Mouse (Mus musculus) embryonic facial prominence, embryonic 11.5 days (tissue): ENCODE data around the gene Spata31d1b. TPM values are rescaled to one million over a fixed set of nuclear protein-coding genes. Genes with fewer than 3 reads are reported as not detected.
A peak's percentile ranks its signal among the peaks of the same experiment; 100 is the strongest.

Experiments used
- ATAC-seq: fragments of 200-750 bp; cut with Nextera tagmentation; replicated peaks from 2 replicates; pipeline ENCODE4 v1.8.0; 2017; ENCODE audit warnings: low read depth; ENCODE audit not compliant: insufficient number of reproducible peaks, low FRiP score, low TSS enrichment
- DNase-seq: peaks from one replicate; pipeline ENCODE4 v3.0.0-alpha.2; 2015; ENCODE audit warnings: low spot score
- H3K27ac ChIP-seq: fragments of 300-500 bp; sonication (generic); replicated peaks from 2 replicates; pipeline ENCODE4 v1.5.1; 2014; ENCODE audit warnings: mild to moderate bottlenecking, low read depth, low read length, control low read depth
- H3K27me3 ChIP-seq: fragments of 300-500 bp; sonication (generic); 2 replicates; pipeline ENCODE4 v1.6.1; 2014; ENCODE audit warnings: mild to moderate bottlenecking, low read length, moderate library complexity, mixed read lengths; ENCODE audit not compliant: control insufficient read depth, insufficient read depth
- H3K36me3 ChIP-seq: fragments of 300-500 bp; sonication (generic); replicated peaks from 2 replicates; pipeline ENCODE4 v1.6.1; 2014; ENCODE audit warnings: low read depth, mild to moderate bottlenecking, low read length, moderate library complexity, mixed read lengths; ENCODE audit not compliant: control insufficient read depth, insufficient read depth
- H3K4me1 ChIP-seq: fragments of 300-500 bp; sonication (generic); 2 replicates; pipeline ENCODE4 v1.6.1; 2014; ENCODE audit warnings: low read length, mixed read lengths; ENCODE audit not compliant: control insufficient read depth, insufficient read depth
- H3K4me2 ChIP-seq: fragments of 300-500 bp; sonication (generic); 2 replicates; pipeline ENCODE4 v1.6.1; 2014; ENCODE audit warnings: low read depth, mild to moderate bottlenecking, control low read depth, low read length, moderate library complexity
- H3K4me3 ChIP-seq: fragments of 300-500 bp; sonication (generic); 2 replicates; pipeline ENCODE4 v1.5.1; 2014; ENCODE audit warnings: low read depth, low read length, control low read depth
- H3K9ac ChIP-seq: fragments of 300-500 bp; sonication (generic); replicated peaks from 2 replicates; pipeline ENCODE4 v1.6.1; 2014; ENCODE audit warnings: mild to moderate bottlenecking, control low read depth, low read length
- H3K9me3 ChIP-seq: fragments of 300-500 bp; sonication (generic); replicated peaks from 2 replicates; pipeline ENCODE4 v1.6.1; 2016; ENCODE audit warnings: mild to moderate bottlenecking, low read length, inconsistent platforms, mixed read lengths; ENCODE audit not compliant: control insufficient read depth
- WGBS: fragments of 180-500 bp; shearing (Covaris S2); extraction: QIAGEN DNeasy Blood & Tissue Kit; methylation state at CpG from one replicate; pipeline ENCODE4 v1.1.7; 2014; 5-methylcytosine and 5-hydroxymethylcytosine counted together
- polyA plus RNA-seq: library from polyadenylated mRNA; unstranded; fragments of >200 nt; fragmentation: Nextera tagmentation; extraction: Ambion mirVana; gene quantifications from 2 replicates; pipeline ENCODE4 v1.2.1, GENCODE M21; 2014

Spata31d1b gene
- polyA plus RNA-seq, 1 experiment from 2014 or later: not detected

GRCm38 (mm10) chr13:59762791-59763190 lies 50.7 kb downstream of the Spata31d1b start:
- no peak overlapping the region for H3K27ac ChIP-seq
- no peak overlapping the region for H3K9ac ChIP-seq
- no peaks in the 10 kb centered on the region for H3K27me3 ChIP-seq
- no peak overlapping the region for H3K4me2 ChIP-seq
- ATAC-seq (no peak), DNase-seq (no peak)
- H3K36me3 ChIP-seq: no peaks in the 10 kb centered on the region; the same call in none of the 2 replicates
- no peak overlapping the region for H3K4me3 ChIP-seq
- H3K4me1 ChIP-seq: no peaks in the 10 kb centered on the region
- no peaks in the 10 kb centered on the region for H3K9me3 ChIP-seq
- 91% methylated on average over 7 of the region's 7 CpGs for WGBS

DNA sequence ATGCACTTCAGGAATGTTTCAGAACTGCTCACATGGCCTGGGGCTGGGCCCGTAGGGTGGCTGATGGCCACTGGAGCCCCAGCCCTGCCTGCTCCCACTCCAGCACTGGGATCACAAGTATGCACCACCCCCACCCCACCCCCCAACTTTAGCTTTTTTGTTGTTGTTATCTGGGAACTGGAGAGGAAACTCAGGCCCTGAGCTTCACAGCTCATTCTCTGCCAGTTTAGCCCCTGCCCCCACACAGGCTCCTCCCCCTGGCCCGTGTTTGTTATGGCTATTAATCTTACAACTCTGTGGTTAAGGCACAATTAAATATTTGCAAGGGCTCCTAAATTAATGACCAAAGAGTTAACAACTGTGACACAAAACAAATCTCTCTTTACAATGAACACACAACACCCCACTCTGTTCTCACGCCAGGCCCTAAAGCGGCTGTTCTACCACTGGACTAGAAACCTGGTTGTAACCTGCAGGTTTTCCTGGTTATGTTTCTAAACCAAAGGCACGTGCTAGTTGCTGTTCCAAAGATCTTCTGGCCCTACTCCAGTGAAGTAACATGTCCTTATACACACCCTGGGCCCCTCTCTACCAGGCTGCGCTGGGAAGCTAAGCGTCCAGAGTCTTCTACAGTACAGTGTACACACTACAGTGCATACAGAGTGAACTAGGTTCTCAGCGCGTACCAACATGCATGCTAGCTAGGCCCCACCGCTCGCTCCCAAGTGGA lies 54.9 kb downstream of the Spata31d1b start:
- Histone ChIP-seq H3K9ac (no peak overlapping the region; the same call in 1 of the 2 replicates), H3K36me3 (no peaks in the 10 kb centered on the region), H3K27me3 (no peaks in the 10 kb centered on the region), H3K27ac (no peak overlapping the region), H3K4me3 (no peak overlapping the region), H3K4me2 (no peak overlapping the region; the same call in 1 of the 2 replicates), H3K4me1 (no peaks in the 10 kb centered on the region; the same call in 1 of the 2 replicates), H3K9me3 (no peaks in the 10 kb centered on the region)
- WGBS: 84% methylated on average over 11 of the region's 11 CpGs
- DNase-seq (no peak), ATAC-seq (no peak)

- Histone ChIP-seq H3K27me3 (no peaks in the 10 kb centered on the region), H3K9ac (peak overlapping the region; percentile 37), H3K9me3 (no peaks in the 10 kb centered on the region), H3K36me3 (no peaks in the 10 kb centered on the region), H3K4me3 (peak overlapping the region; percentile 83), H3K27ac (no peak overlapping the region), H3K4me2 (peak overlapping the region; percentile 74), H3K4me1 (no peaks in the 10 kb centered on the region; the same call in 1 of the 2 replicates)
- ATAC-seq: no peak
- 49% methylated on average over 13 of the region's 13 CpGs for WGBS
- DNase-seq: no peak
Measured at GRCm38 (mm10) chr13:59768531-59768930, 56.4 kb downstream of the Spata31d1b start.

Other genes with a start within 250 kb of the Spata31d1b start
- 17.8 and 18.4 TPM in 2 replicates for gene Agtpbp1, start 127.1 kb upstream of the Spata31d1b start, polyA plus RNA-seq
- 104 and 105 TPM in 2 replicates for gene Naa35, start 127.0 kb upstream of the Spata31d1b start, polyA plus RNA-seq
- gene Golm1, start 36.5 kb upstream of the Spata31d1b start, polyA plus RNA-seq: 88.0 and 97.5 TPM in 2 replicates
- not detected in 2 replicates for gene 4921517D22Rik, start 18.2 kb upstream of the Spata31d1b start, polyA plus RNA-seq
- gene Spata31d1a, start 2.0 kb upstream of the Spata31d1b start, polyA plus RNA-seq: 0.11 TPM in 1 of 2 replicates, not detected in the other
- gene Spata31d1d, start 19.5 kb downstream of the Spata31d1b start, polyA plus RNA-seq: not detected in 2 replicates
- not detected in 2 replicates for gene 1700014D04Rik, start 34.5 kb downstream of the Spata31d1b start, polyA plus RNA-seq
- 117 and 125 TPM in 2 replicates for gene Isca1, start 57.5 kb downstream of the Spata31d1b start, polyA plus RNA-seq
- not detected in 2 replicates for gene Gm49354, start 70.0 kb downstream of the Spata31d1b start, polyA plus RNA-seq
- gene Tut7, start 110.9 kb downstream of the Spata31d1b start, polyA plus RNA-seq: 48.7 and 50.0 TPM in 2 replicates